Mouse (Mus musculus): ENCODE data around the gene Samd3. TPM values are rescaled to one million over a fixed set of nuclear protein-coding genes. Genes with fewer than 3 reads are reported as not detected.

The Samd3 gene
- polyA plus RNA-seq, 1 experiment from 2014 or later: 0.18 TPM

GRCm38 (mm10) chr10:26297200-26297599 is 67.7 kb downstream of the Samd3 start:
- Histone ChIP-seq H3K9ac (replicated peaks; ENCODE audit: low read depth) (no peak overlapping the region), H3K4me3 (ENCODE audit: low read depth, low read length) (no peak overlapping the region), H3K27ac (ENCODE audit: low read length) (no peak overlapping the region), H3K9me3 (ENCODE audit: low read length) (no peaks in the 10 kb centered on the region), H3K36me3 (ENCODE audit: insufficient read depth, low read length) (0 out of 2 replicates have a peak, but pooled peaks cover 9% of the 10 kb centered on the region), H3K27me3 (replicated peaks; ENCODE audit: insufficient read depth, low read length) (no peaks in the 10 kb centered on the region), H3K4me2 (replicated peaks; ENCODE audit: low read depth, low read length) (no peak overlapping the region), H3K4me1 (ENCODE audit: insufficient read depth, low read depth, low read length) (no peaks in the 10 kb centered on the region)
- 72% methylated on average over 3 of the region's 3 CpGs for WGBS
- no peak for DNase-seq (ENCODE audit: low spot score)
- no peak for ATAC-seq
- no peak for TF ChIP-seq CTCF (IDR thresholded peaks at IDR 0.05)
- TF ChIP-seq EP300 (IDR thresholded peaks at IDR 0.05): no peak

- 0 out of 2 replicates have a peak, but pooled peaks cover 12% of the 10 kb centered on the region for H3K36me3 ChIP-seq (ENCODE audit: insufficient read depth, low read length)
- DNase-seq (ENCODE audit: low spot score) (peak; percentile 10), ATAC-seq (no peak)
- H3K27ac ChIP-seq (ENCODE audit: low read length): no peak overlapping the region
- H3K27me3 ChIP-seq (replicated peaks; ENCODE audit: insufficient read depth, low read length): no peaks in the 10 kb centered on the region
- H3K4me3 ChIP-seq (ENCODE audit: low read depth, low read length): no peak overlapping the region
- H3K9me3 ChIP-seq (ENCODE audit: low read length): no peaks in the 10 kb centered on the region
- H3K4me1 ChIP-seq (ENCODE audit: insufficient read depth, low read depth, low read length): no peaks in the 10 kb centered on the region
- no peak overlapping the region for H3K9ac ChIP-seq (replicated peaks; ENCODE audit: low read depth)
- WGBS: 76% methylated on average over 7 of the region's 7 CpGs
- TF ChIP-seq CTCF (IDR thresholded peaks at IDR 0.05) (peak; percentile 45), EP300 (IDR thresholded peaks at IDR 0.05) (no peak)
- no peak overlapping the region for H3K4me2 ChIP-seq (replicated peaks; ENCODE audit: low read depth, low read length)
Observed at GRCm38 (mm10) chr10:26297626-26298025, 68.1 kb downstream of the Samd3 start.

- DNase-seq (ENCODE audit: low spot score) (no peak), ATAC-seq (no peak)
- 91% methylated on average over 4 of the region's 4 CpGs for WGBS
- Histone ChIP-seq H3K27ac (ENCODE audit: low read length) (no peak overlapping the region), H3K9me3 (ENCODE audit: low read length) (no peaks in the 10 kb centered on the region), H3K9ac (replicated peaks; ENCODE audit: low read depth) (no peak overlapping the region), H3K36me3 (ENCODE audit: insufficient read depth, low read length) (peaks cover 8% of the 10 kb centered on the region; the same call in 1 of the 2 replicates), H3K4me3 (ENCODE audit: low read depth, low read length) (no peak overlapping the region), H3K27me3 (replicated peaks; ENCODE audit: insufficient read depth, low read length) (no peaks in the 10 kb centered on the region), H3K4me1 (ENCODE audit: insufficient read depth, low read depth, low read length) (no peaks in the 10 kb centered on the region), H3K4me2 (replicated peaks; ENCODE audit: low read depth, low read length) (no peak overlapping the region)
- TF ChIP-seq EP300 (IDR thresholded peaks at IDR 0.05) (no peak), CTCF (IDR thresholded peaks at IDR 0.05) (no peak)
Observed at GRCm38 (mm10) chr10:26302336-26302735, 72.8 kb downstream of the Samd3 start.

- Histone ChIP-seq H3K9ac (replicated peaks; ENCODE audit: low read depth) (no peak overlapping the region), H3K27me3 (replicated peaks; ENCODE audit: insufficient read depth, low read length) (no peaks in the 10 kb centered on the region), H3K9me3 (ENCODE audit: low read length) (no peaks in the 10 kb centered on the region), H3K36me3 (ENCODE audit: insufficient read depth, low read length) (peaks cover 8% of the 10 kb centered on the region; the same call in 1 of the 2 replicates), H3K4me3 (ENCODE audit: low read depth, low read length) (no peak overlapping the region), H3K4me2 (replicated peaks; ENCODE audit: low read depth, low read length) (no peak overlapping the region), H3K4me1 (ENCODE audit: insufficient read depth, low read depth, low read length) (no peaks in the 10 kb centered on the region), H3K27ac (ENCODE audit: low read length) (no peak overlapping the region)
- no peak for DNase-seq (ENCODE audit: low spot score)
- TF ChIP-seq EP300 (IDR thresholded peaks at IDR 0.05) (no peak), CTCF (IDR thresholded peaks at IDR 0.05) (no peak)
- WGBS: 95% methylated on average over 6 of the region's 6 CpGs
- ATAC-seq: no peak
Observed at GRCm38 (mm10) chr10:26303485-26303884, 74.0 kb downstream of the Samd3 start.

- no peak overlapping the region for H3K27ac ChIP-seq (ENCODE audit: low read length)
- 93% methylated on average over 15 of the region's 15 CpGs for WGBS
- DNase-seq (ENCODE audit: low spot score): no peak
- H3K9ac ChIP-seq (replicated peaks; ENCODE audit: low read depth): no peak overlapping the region
- H3K4me3 ChIP-seq (ENCODE audit: low read depth, low read length): no peak overlapping the region
- ATAC-seq: no peak
- peaks cover 36% of the 10 kb centered on the region for H3K36me3 ChIP-seq (ENCODE audit: insufficient read depth, low read length)
- no peak overlapping the region for H3K4me2 ChIP-seq (replicated peaks; ENCODE audit: low read depth, low read length)
- no peaks in the 10 kb centered on the region for H3K4me1 ChIP-seq (ENCODE audit: insufficient read depth, low read depth, low read length)
- TF ChIP-seq EP300 (IDR thresholded peaks at IDR 0.05) (no peak), CTCF (IDR thresholded peaks at IDR 0.05) (no peak)
- H3K27me3 ChIP-seq (replicated peaks; ENCODE audit: insufficient read depth, low read length): no peaks in the 10 kb centered on the region
- no peaks in the 10 kb centered on the region for H3K9me3 ChIP-seq (ENCODE audit: low read length)
Observed at GRCm38 (mm10) chr10:26314327-26314726, 84.8 kb downstream of the Samd3 start.

- no peak overlapping the region for H3K4me3 ChIP-seq (ENCODE audit: low read depth, low read length)
- no peak overlapping the region for H3K4me2 ChIP-seq (replicated peaks; ENCODE audit: low read depth, low read length)
- WGBS: 67% methylated on average over 4 of the region's 4 CpGs
- no peaks in the 10 kb centered on the region for H3K9me3 ChIP-seq (ENCODE audit: low read length)
- no peaks in the 10 kb centered on the region for H3K27me3 ChIP-seq (replicated peaks; ENCODE audit: insufficient read depth, low read length)
- DNase-seq (ENCODE audit: low spot score) (no peak), ATAC-seq (no peak)
- H3K9ac ChIP-seq (replicated peaks; ENCODE audit: low read depth): no peak overlapping the region
- H3K4me1 ChIP-seq (ENCODE audit: insufficient read depth, low read depth, low read length): no peaks in the 10 kb centered on the region
- H3K36me3 ChIP-seq (ENCODE audit: insufficient read depth, low read length): peaks cover 11% of the 10 kb centered on the region; the same call in 1 of the 2 replicates
- TF ChIP-seq CTCF (IDR thresholded peaks at IDR 0.05): no peak
- no peak for TF ChIP-seq EP300 (IDR thresholded peaks at IDR 0.05)
- no peak overlapping the region for H3K27ac ChIP-seq (ENCODE audit: low read length)
Observed at GRCm38 (mm10) chr10:26320679-26321078, 91.2 kb downstream of the Samd3 start.

Other genes with a start within 250 kb of the Samd3 start
- 0.18 and 0.30 TPM in 2 replicates for gene Gm9767, start 151.5 kb upstream of the Samd3 start, polyA plus RNA-seq (2015; fragmentation: Nextera tagmentation; extraction: Ambion mirVana)
- gene Tmem200a, start 150.7 kb upstream of the Samd3 start, polyA plus RNA-seq (2015; fragmentation: Nextera tagmentation; extraction: Ambion mirVana): 2.9 and 3.3 TPM in 2 replicates
- 11.4 and 12.1 TPM in 2 replicates for gene L3mbtl3, start 146.3 kb downstream of the Samd3 start, polyA plus RNA-seq (2015; fragmentation: Nextera tagmentation; extraction: Ambion mirVana)